Mouse (Mus musculus) 3T3-L1 (cell line): Measurements from ENCODE around the gene Dimt1.
"Not testable (repeated sequence)": the region's sequence is repeated elsewhere in the genome, so short reads cannot be mapped to it uniquely, and the experiment has no call there.

Experiments used
- DNase-seq: peaks from one replicate; pipeline ENCODE4 v3.0.0-alpha.2; 2015; ENCODE audit warnings: low read depth, low spot score

Dimt1 gene

DNA sequence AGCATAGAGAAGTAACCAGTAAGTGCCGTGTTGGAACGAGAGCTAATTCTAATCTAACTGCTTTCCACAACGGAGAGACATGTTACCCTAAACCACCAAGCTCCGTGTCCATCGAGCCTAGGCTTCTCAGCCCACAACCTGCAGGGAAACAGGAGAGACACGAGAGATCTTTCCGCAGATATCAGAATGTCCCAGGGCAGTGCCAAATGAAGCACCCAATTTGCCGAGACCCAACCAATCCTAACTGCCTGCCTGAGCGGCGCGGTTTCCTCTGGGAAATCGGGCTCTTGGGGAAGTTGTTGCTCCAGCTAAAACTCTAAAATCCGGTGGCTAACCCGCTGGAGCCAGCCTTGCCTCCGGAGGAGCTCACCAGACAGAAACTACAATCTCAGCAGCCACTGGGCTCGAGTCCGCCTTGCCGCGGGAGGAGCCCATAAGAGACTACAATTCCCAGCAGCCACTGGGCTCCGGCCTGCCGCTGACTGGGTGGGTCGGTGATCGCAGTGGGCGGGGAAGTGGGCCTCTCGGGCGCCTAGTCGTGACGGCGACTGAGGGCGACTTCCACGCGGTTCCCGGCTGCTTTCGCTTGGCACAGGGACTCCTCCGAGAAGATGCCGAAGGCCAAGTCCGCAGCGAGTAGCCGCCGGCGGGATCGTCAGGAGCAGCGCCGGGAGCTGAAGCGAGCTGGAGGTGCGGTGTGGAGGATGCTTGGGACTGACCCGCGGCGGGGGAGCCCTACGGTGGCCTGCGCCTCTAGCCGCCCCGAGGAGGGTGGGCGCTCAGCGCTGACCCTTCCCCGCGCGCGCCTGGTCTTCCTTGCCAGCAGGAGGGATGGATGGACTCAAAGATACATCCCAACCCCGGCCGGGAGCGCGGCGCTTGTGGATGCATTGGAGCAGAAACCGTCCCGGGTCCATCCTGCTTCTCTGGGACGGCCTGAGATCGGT, at the start of gene Dimt1:
Gene Dimt1 (plus strand): TSS at position 534 of the 947 bp plus-strand sequence.
- DNase-seq: peak; percentile 94

DNA sequence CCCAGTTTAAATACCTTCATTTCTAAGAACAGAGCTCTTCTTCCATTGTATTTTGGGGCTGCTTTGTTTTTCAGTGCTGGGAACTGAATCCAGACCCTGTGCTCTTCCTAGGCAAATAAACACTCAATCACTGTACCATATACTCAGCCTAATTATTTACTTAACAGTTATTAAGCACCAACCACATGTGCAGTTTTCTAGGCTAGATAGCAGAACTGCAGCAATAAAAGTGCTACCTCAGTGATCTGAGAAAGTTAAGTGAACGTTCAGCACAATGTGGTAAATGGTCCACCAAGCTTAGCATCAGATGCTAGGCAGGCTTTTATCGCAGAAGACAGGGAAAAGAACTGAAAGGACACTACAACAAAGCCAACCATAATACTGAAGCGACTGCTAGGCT, 42.3 kb upstream of the Dimt1 start:
- no peak for DNase-seq

DNA sequence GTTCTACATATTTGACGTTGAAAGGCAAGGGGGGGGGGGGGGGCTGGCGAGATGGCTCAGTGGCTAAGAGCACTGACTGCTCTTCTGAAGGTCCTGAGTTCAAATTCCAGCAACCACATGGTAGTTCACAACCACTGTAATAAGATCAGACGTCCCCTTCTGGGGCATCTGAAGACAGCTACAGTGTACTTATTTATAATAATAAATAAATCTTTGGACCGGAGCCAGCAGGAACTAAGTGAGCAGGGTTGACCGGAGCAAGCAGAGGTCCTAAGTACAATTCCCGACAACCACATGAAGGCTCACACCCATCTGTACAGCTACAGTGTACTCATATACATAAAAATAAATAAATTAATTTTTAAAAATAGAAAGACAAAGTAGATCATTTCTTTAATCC, 41.8 kb upstream of the Dimt1 start:
- DNase-seq: not testable (repeated sequence)

DNA sequence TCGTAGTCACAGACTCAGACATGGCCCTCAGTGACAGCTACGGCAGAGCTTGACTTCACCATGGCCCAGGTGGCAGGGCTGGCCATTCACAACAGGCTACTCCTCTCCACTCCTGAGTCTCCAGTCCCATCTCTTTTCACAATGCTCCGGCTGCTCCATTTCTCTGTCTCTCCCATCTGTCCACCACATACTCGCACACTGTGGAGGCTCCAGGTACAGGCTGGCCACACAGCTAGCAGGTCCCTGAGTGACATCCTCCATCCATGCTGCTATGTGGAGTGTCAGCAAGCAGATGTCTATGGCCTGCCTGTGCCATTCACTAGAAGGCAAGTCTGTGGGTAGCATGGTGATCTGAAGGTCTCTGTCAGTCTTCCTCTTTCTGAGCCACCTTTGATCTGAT, 39.7 kb upstream of the Dimt1 start:
- no peak for DNase-seq

DNA sequence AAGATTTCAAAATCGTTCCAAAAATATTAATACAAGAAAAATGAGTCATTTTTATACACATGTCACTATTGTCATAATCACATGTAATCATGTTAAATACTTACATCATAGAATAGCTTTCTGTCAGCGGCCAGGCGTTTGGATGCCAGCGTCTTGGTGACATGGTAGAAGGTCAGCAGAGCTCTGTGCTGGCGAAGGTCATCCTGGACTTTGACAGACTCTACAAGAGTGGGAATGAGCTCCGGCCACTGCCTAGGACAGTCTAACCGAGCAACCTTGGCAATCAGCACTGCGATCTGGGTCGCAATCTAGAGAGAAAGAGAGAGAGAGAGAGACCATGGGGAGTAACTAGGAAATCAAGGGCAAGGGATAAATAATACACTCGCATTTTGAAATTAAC, 36.8 kb upstream of the Dimt1 start:
- no peak for DNase-seq

DNA sequence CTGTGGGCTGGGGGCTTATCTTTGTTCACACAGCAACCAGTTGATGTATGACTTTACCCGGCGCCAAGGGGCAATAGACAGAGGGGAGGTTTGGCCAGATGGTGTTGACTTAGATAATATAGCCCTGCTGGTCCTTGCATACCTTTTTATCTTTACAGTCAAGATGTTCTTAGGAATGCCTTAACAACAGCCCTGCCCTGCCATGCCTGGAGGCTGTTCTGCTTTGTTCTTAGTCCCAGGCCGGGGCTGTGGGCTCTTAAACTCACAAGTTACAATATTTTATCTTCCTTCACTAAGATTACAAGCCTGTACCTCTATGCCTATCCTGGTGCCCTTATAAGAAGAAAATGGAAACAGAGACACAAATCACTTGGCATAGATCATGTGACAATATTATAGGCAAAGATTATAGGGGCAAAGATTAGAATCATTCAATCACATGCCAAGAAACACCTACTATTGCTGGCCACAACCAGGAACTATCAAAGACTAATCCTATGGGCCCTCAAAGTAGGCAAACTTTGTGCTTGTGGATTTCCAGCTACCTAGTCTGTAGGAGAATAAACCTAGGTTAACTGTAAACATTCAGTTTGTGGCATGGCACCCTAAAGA, 33.7 kb upstream of the Dimt1 start:
- no peak for DNase-seq

DNA sequence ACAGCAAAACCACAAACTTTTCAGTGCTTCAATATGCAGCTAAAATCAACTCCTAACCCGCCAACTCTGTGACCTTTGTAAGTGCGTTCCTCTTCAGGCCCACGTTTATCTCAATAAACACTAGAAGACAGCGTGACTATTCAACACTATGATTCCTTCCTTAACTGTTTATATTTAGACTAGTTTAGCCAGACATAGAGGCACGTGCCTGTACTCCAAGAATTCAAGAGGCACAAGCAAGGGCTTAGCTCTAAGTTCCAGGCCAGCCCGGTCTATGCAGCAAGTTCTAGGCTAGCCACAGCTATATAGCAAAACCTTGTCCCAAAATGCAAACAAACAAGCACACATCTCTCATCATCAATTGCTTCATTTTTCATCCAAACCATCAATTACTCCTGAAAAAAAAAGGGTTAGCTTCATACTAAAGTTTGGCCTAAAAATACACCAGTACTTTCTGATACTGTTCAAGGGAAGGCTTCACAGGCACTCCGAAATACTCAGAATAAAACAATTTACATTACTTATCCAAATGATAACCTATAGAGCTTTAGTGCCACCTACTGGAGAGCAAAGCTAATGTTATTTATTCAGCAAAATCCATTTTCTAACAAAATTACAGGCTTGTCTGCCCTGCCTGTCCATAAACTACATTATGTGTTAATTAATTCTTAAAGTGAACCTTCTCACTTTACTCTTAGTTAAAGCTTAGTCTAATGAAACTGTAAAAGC, 28.4 kb upstream of the Dimt1 start:
- peak; percentile 56 for DNase-seq

DNA sequence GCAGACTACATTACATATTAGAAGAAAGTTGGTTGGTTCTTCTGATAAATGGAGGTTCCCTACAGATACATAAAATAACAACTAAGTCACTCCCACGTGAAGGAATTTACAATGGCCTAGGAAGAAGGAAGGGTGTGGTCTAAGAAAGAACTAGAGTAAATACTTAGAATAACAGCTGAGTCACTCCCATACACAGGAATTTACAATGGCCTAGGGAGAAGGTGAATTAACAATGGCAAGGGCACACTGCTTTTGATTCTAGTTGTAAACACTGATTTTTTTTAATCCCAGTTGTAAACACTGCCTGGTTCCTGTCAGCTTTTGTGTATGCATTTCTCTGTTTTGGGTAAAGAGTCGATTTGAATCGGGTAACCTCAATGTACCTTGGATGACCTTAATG, 21.0 kb upstream of the Dimt1 start:
- not testable (repeated sequence) for DNase-seq

DNA sequence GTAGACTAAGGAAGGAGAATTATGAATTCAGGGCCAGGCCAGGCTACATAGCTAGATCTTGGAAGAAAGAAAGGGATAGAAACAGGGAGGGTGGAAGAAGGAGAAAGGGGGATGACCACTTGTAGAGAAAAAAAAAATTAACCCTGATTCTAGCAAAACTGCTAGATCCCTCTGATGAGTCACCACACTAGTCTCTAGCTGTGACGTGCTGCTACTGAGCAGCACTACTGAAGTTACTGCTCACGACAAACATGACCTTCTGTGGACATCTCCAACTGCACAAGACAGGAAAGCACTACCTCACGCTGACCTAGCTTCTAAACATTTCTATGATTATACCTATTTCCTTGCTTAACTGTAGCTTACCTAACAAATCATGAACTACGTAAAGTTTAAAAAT, 18.6 kb upstream of the Dimt1 start:
- no peak for DNase-seq

DNA sequence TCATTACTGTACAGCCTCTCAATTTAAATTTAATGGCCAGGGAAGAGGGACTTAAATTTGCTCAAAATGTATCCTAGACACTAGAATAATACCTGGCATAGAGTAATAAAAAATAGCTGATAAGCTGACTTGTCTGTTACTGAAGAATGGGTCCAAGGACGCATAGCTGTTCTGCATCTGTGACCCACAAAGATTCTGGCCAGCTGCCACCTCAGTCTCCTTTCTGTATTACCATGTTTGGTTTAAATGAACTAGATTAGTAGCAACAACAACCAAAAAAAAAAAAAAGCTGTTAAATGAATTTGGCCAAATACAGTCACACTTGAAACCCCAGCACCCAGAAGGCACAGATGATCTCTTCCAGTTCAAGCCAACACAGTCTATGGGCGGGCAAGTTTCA, 17.7 kb upstream of the Dimt1 start:
- no peak for DNase-seq

DNA sequence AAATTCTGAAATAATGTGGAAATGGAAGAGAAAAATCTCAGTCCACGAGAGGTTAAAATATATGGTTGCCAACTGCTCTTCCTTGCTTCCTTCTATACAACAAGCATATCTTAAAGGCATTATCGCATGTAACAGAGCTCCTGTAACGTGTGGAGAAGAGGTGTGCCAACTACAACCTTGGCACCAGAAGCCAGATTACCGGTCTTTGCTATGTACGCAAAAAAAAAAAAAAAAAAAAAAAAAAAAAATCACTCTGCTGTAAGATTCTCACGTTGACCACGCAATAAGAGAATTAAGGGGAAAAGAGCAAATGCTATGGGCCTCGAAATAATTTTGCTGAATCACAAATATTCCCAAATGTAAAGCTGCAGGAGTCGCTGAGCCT, 11.1 kb upstream of the Dimt1 start:
- DNase-seq: no peak

DNA sequence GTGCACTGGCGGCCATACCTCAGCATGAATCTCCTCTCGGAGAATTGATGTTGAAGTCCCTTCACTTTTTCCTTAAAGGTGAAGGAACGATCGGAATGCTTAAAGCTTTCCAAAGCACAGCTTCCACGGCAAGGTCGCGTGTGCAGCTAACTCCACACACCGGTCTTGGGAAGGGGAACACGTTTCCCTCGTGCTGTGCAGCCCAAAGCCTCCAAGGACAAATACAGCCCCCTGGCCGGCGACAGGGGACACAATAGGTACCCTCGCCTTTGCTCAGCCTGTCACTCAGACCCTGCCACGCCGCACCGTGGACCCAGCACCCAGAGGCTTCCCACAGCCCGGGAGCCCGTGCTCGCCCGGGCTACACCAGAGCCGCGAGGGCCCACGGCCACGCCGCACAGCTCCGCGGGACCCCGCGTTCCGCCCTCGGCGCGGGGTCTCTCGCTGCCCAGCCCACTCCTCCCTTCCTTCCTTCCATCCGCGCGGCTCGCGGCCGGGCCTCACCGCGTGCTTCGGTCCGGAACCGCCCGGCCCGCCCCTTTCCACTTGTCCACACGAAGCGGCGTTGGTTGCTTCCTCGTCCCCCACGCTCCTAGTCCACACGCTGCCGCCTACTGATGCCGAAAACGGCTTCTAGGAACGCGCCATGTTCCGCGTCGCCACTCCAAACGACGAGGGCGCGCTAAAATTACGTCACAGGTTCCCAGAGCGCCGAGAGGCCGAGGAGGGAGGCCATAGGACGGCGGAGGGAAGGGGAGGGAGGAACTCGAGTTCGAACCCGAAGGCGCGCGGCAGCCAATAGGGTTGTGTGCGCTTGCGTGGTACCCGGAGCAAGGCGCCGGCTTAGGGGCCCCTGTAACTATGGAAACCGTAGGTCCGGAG, 10.4 kb upstream of the Dimt1 start, which contains the start of gene Ipo11:
Gene Ipo11 (minus strand): TSS at position 703 of the 882 bp plus-strand sequence.
- DNase-seq: peak; percentile 95

DNA sequence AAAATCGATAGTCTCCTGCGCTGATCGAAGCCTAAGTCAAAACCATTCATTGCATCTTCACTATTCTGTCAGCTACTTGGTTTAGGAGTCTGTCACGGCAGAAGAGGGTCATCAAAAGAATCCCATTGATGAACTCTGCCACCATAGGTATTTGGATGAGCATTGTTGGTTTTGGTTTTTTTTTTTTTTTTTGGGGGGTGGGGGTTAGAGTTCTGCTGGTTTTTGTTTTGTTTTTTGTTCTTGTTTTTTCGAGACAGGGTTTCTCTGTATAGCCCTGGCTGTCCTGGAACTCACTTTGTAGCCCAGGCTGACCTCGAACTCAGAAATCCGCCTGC, 9.8 kb upstream of the Dimt1 start:
- DNase-seq: no peak

DNA sequence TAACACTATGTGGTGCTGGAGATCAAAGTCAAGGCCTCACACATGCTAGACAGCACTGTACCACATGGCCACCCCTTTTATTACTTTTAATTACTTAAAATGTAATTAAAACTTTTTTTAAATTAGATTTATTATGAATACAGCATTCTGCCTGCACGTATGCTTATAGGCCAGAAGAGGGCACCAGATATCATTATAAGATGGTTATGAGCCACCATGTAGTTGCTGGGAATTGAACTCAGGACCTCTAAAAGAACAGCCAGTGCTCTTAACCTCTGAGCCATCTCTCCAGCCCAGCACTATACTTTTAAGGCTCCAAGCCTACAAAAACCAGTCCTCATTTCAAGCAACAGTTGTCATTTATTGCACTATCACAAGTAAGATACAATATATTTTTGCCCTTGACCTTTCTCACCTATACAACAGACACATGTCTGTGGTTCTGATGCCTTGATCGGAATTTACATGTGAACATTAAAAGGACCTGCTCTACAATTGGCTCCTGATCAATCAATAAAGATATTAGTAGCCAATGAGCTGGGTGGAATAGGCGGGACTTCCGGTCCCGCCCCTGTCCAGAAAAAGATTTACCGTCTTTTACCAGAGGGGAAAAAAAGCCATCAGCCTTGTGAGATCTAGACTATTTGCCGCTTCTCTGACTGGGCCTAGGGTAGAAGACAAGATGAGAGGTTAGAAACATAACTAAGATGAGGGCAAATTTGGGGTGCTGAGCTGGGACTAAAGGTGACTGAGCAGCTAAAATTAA, 5.5 kb upstream of the Dimt1 start:
- no peak for DNase-seq

DNA sequence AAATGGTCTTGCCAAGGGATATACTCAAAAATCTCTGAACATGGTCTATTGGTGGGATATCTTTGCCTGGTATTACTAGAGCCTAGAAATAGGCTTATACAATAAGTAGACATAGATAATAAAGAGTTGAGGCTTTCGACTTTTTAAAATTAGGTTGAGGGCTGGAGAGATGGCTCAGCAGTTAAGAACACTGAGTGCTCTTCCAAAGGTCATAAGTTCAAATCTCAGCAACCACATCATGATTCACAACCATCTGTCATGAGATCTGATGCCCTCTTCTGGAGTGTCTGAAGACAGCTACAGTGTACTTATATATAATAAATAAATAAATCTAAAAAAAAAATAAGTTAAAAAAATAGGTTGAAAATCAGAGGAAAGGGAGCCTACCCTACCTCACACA, 4.2 kb upstream of the Dimt1 start:
- peak; percentile 73 for DNase-seq

DNA sequence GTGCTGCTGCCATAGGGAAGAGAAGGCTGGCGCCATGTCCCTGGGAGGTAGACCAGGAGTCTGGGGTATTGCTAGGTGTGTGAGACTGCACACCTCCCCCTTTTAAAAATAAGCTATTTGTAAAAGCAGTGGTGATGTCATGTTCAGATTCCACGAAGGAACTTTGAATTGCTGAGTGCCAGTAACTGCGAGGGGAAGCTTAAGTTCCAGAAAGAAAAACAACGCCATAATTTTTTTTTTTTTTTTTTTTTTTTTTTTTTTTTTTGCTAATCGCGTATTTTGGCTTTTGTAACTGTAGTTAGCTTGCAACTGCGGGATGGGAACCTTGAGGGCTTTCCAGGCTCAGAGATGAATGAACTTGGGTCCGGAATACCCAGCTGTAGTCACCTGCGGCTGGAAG, 1.4 kb upstream of the Dimt1 start:
- no peak for DNase-seq

DNA sequence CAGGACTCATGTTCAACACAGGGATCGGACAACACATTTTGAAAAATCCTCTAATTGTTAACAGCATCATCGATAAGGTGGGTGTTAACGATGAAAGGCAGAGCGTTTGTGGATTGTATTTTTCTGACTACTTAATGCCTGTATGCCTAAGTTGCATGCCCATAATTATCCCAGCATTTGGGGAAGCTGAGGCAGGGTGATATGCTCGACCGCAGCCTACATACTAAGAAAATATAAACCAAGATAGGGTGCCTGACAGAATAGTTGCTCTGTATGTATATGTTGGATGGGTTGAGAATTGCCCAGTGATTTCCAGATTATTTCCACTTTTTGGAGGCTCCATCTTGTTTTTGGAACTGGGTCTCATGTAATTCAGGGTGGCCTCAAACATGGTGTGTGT, 656 bp downstream of the Dimt1 start:
- no peak for DNase-seq

DNA sequence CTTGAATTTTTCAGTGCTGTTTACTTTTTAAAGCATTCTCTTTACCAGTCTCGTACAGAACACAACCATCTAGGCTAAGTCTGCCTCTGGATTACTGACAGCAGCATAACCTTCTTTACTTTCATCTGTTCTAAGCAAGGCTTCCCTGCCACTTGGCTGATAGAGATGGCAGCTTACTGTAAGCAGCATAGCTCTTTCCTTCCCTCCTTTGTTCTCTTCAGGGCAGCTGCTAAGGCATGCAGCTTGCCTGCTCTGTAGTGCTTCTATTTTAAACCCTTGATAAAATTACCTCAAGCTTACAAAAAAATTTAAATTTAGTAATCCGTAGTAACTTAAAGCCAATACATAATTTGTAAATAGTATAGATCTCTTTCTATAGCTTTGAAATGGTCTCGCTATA, 8.0 kb downstream of the Dimt1 start:
- DNase-seq: no peak

DNA sequence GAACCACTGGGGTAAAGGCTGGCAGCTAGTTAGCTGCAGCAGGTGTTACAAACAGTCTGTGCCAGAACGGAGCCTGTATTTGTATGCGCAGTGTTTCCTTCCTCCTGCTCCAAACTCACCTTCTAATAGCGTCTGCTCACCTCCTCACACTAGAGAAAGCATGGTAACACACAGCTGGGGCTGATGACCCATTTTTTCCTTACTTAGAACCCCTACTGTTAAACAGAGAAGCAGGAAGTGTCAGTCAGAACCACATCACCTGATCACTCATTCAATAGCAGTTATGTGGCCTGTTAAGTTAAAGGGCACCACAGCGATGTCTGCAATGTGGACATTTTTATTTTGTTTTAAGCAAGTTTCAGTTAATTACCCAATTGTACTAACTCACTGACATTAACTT, 10.6 kb downstream of the Dimt1 start:
- no peak for DNase-seq

DNA sequence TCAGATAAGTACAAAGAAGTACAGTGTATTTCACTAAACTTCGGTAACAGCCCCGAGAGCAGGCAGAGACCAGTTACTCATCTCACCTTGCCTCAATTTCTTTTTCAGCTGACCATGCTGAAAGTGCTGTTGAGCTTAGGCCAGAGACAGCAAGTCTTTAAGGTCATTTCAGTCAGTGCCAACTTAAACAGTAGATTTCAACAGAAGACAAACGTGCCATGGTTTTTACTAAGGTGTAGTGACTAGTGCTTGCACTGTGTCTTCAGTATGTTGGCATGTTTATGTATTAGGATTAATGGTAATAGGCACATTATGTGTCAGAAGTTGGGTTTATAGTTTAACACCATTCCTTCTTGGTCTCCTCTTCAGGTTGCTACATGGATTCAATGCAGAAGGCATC, 11.4 kb downstream of the Dimt1 start:
- no peak for DNase-seq

DNA sequence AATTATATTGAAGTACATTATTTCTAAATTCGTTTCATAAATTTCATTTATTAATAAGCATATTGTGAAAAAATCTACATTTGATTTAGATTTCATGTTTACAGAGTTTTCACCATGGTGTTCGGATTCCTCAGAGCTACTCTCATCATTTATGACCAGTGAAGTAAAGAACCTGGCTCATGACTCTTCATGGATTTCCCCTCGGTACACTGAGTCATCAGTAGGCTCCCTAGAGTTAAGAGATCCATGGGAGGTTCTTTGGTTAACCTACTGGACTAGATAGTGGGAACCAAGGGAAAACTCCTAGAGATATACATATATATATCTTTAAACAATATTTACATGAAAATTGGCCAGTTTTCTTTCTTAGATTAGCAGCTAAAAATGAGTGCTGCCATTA, 13.6 kb downstream of the Dimt1 start:
- DNase-seq: peak; percentile 64
